Mouse (Mus musculus): ENCODE measurements at regions not wholly inside any gene's neighbourhood (a gene's known extent, or its start where the extent isn't known, plus 50 kb on each side); places are given as distances from the start of the nearest gene placed in this dataset.

DNA sequence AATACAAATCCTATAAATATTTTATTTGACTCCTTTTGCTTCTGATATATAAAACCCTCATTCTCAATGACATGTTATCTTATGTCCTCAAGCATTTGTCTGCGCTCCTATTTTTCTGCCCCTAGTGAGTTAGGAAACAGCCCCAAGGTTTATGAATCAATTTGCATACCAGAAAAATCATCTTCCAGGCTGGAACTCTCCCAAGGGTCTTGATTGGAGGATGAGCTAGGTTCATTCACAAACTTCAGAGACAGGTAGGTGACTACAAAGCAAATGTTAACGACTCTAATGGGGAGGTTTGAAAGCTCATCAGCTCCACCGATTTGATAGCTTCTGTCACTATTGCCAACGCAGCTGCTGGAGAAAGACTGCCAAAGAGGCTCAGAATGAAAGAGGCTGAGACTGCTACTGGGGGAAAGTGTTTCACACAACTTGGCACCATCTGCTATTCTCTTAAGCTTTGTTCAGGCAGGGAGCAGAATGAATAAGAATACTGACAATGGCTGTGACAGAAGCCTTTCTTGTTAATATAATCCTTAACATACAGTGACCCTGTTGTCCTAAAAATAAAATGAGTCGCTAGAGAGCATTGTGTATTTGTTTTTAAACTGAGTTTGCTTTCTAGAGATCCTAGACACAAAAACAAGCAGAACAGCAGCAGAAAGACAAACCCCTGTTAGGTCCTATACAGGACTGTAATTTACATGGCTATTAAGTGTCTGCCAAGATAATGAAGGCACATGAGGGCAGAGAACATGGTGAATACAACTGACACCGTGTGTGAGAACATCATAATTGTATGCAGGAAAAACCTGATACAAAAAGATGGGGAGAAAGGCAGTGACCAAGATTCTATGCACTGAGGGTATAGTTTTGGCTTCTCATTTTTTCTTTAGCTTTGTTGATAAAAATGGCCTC lies 843.4 kb downstream of the Cdh8 start:
- DNase-seq (ENCODE audit: low spot score): peak; percentile 22

DNA sequence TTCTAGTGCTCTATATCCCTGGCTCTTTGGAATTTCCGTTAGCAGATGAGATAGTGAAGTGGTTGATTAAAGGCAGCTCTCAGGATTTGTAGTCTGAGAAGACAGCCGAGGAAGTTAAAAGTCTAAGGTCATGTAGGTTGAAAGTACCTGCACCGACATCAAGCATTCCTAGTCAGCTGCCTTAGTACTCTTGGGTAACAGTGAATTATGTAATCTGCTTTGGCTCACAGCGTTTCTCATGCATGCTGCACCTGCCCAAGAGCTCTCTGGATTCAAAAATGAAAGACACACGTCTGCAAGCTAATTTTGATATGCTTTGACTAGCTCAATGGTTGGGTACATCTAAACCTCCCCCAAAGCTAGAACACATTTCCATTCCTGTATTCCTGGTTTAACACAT lies 849.6 kb downstream of the Cdh8 start:
- no peak for DNase-seq (ENCODE audit: low spot score)

DNA sequence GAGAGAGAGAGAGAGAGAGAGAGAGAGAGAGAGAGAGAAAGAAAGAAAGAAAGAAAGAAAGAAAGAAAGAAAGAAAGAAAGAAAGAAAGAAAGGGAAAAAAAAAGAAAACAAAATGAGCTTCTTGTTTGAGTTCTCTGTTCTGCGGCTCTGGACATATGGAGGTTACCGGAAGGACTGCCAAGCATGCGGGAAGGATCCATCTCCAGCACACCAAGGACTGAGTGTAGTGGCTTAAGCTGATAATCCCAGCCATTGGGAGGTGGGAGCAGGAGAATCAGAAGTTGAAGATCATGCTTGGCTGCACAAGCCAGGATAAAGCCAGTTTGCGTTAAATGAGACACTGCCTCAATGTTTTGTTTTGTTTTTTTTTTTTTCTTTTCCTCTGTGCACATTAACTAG lies 897.8 kb downstream of the Cdh8 start:
- DNase-seq (ENCODE audit: low spot score): no peak

DNA sequence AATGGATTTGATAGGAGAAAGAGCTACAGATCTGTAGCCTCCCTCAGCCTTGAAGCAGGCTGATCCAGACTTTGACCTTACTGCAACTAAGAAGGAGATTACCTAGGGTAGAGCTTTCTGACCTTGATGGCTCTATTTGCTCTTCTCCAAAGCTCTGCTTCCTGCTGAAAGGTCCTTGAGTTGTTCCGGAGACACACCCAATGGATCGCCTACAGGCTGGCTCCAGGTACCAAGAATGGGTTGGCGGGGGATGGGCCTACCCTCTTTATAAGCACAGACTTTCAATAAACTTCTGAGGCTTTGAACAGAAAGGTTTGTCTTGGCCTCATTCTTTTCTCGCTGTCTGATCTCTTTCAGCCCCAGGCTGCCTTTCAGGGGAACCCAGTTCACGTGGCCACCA lies 901.0 kb downstream of the Cdh8 start:
- no peak for DNase-seq (ENCODE audit: low spot score)

DNA sequence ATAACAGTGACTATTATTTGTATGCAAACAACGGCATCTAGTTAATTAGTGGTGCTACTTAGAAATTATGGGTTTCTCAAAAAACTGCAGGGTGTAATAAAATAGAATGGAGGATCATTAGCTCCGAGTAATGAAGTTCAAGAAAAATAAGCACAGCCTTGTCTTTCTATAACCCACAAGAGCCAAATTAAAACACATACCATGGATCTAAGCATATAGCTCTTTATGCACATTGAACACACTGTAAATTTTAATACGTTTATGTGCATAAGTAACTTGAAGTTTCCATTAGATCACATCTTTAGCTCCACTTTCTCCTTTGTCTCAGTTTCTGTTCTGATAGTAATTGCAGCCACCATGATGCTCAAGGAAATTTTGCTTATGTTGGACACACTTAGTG lies 919.5 kb downstream of the Cdh8 start:
- no peak for DNase-seq (ENCODE audit: low spot score)

DNA sequence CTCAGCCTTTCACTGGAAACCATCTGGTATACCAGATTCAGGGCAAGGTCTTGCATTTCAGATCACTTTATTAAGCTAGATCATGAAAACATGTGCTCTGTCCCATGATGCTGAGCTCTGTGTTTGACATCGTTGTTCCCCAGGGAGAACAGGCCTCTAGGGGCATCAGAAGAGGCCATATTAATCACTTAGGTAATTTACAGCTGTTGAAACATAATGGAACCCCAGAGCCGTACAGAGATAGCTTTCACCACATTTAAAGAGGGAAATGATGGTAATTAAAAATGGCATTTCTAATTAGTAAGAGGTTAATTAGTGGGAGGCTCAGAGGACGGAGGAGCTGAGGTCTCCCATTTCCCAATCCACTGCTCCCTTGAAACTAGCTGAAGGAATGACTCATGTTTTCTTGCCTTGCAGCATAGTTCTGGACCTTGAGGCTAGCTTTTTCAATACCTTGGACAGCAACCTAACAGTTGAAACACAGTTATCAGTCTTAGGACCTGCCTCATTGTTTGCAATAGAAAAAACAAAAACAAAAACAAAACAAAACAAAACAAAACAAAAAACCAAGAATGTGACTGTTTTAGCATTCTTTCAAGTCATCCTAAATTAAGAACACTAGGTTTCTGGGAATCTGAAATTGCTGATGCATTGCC lies 952.8 kb downstream of the Cdh8 start:
- peak; percentile 11 for DNase-seq (ENCODE audit: low spot score)

DNA sequence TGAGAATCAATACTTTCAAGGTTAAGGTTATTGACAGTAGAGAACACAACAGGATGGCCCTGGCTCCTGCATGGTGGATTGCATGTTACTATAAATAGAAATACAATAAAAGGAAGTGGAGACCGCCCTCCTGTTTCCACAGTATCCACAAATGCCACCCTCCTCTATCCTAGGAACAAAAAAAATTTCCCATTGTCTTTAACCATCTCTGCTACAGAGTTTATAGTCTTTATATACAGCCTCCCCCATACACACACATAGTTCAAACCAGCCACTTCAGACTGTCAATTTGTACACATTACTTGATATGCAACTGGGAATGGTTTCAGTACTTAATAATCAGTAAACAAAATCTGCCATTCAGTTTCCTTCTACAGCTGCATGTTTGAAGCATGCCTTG lies 960.7 kb downstream of the Cdh8 start:
- no peak for DNase-seq (ENCODE audit: low spot score)
